Mouse (Mus musculus) MEL (cell line): ENCODE measurements around the gene Pgbd5. TPM values are rescaled to one million over a fixed set of nuclear protein-coding genes. Genes with fewer than 3 reads are reported as not detected.

Experiments used
- DNase-seq: peaks from one replicate; pipeline ENCODE4 v3.0.0; 2011; ENCODE audit warnings: low read depth, low spot score
- H3K27ac ChIP-seq: 2 replicates; pipeline ENCODE4 v1.5.1; 2012; ENCODE audit warnings: low read depth, mild to moderate bottlenecking, control low read depth, low read length, moderate library complexity; ENCODE audit not compliant: control insufficient read depth
- H3K27me3 ChIP-seq, 2 experiments: fragments of 150-350 bp in 1 of 2; sonication (generic) in 1 of 2; 2 replicates each; pipeline ENCODE4 v1.6.1; 2012; ENCODE audit warnings: low read length in 2 of 2, mild to moderate bottlenecking in 2 of 2, improper control_type of control experiment in 1 of 2, moderate library complexity in 1 of 2; ENCODE audit not compliant: insufficient read depth in 2 of 2, control insufficient read depth in 1 of 2
- H3K36me3 ChIP-seq, 2 experiments: 2 replicates each; pipeline ENCODE4 v1.6.1; 2012 to 2014; ENCODE audit warnings: low read length in 2 of 2, improper control_type of control experiment in 1 of 2, inconsistent platforms in 1 of 2, mild to moderate bottlenecking in 1 of 2; ENCODE audit not compliant: insufficient read depth in 2 of 2, control insufficient read depth in 1 of 2
- H3K4me1 ChIP-seq, 2 experiments: fragments of 150-350 bp in 1 of 2; sonication (generic) in 1 of 2; 2 replicates each; pipeline ENCODE4 v1.6.1; 2012; ENCODE audit warnings: low read length in 2 of 2, improper control_type of control experiment in 1 of 2, mild to moderate bottlenecking in 1 of 2; ENCODE audit not compliant: insufficient read depth in 2 of 2, control insufficient read depth in 1 of 2
- H3K4me3 ChIP-seq, 2 experiments: fragments of 150-350 bp in 1 of 2; sonication (generic) in 1 of 2; 2 replicates each; pipeline ENCODE4 v1.5.1; 2012; ENCODE audit warnings: low read depth in 2 of 2, low read length in 2 of 2, mild to moderate bottlenecking in 2 of 2, moderate library complexity in 2 of 2, control low read depth in 1 of 2, improper control_type of control experiment in 1 of 2; ENCODE audit not compliant: control insufficient read depth in 1 of 2, insufficient read depth in 1 of 2
- H3K79me2 ChIP-seq: 2 replicates; pipeline ENCODE4 v1.6.1; 2012; ENCODE audit warnings: mild to moderate bottlenecking, low read length, moderate library complexity; ENCODE audit not compliant: control insufficient read depth, poor library complexity, insufficient read depth
- H3K9ac ChIP-seq: 2 replicates; pipeline ENCODE4 v1.6.1; 2012; ENCODE audit warnings: low read depth, mild to moderate bottlenecking, control low read depth, low read length, moderate library complexity; ENCODE audit not compliant: control insufficient read depth, poor library complexity, severe bottlenecking
- H3K9me3 ChIP-seq: fragments of 150-350 bp; sonication (generic); replicated peaks from 2 replicates; pipeline ENCODE4 v1.6.1; 2012; ENCODE audit warnings: mild to moderate bottlenecking, low read length, improper control_type of control experiment, moderate library complexity; ENCODE audit not compliant: insufficient read depth
- BHLHE40 ChIP-seq: IDR thresholded peaks from 2 replicates; pipeline ENCODE4 v1.6.1; 2012; ENCODE audit warnings: low read depth, mild to moderate bottlenecking, inconsistent platforms, low read length, improper control_type of control experiment, borderline replicate concordance
- CHD2 ChIP-seq: IDR thresholded peaks from 2 replicates; pipeline ENCODE4 v1.6.1; 2011; ENCODE audit warnings: low read length, improper control_type of control experiment
- CTCF ChIP-seq, 3 experiments: IDR thresholded peaks in 2 of 3; conservative IDR thresholded peaks in 1 of 3; 2 replicates each; pipeline ENCODE4 v1.5.1; 2011 to 2012; ENCODE audit warnings: low read length in 3 of 3, low read depth in 2 of 3, mild to moderate bottlenecking in 2 of 3, improper control_type of control experiment in 1 of 3, inconsistent platforms in 1 of 3, mixed read lengths in 1 of 3, moderate library complexity in 1 of 3; ENCODE audit not compliant: control insufficient read depth in 1 of 3, insufficient read depth in 1 of 3, poor library complexity in 1 of 3, severe bottlenecking in 1 of 3
- E2F4 ChIP-seq: IDR thresholded peaks from 2 replicates; pipeline ENCODE4 v1.6.1; 2011; ENCODE audit warnings: low read depth, low read length, improper control_type of control experiment, borderline replicate concordance
- ELF1 ChIP-seq: IDR thresholded peaks from 2 replicates; pipeline ENCODE4 v1.6.1; 2014; ENCODE audit warnings: low read depth, mild to moderate bottlenecking, inconsistent platforms, low read length, improper control_type of control experiment, moderate library complexity
- EP300 ChIP-seq, 2 experiments: IDR thresholded peaks; 2 replicates each; pipeline ENCODE4 v1.6.1; 2011; ENCODE audit warnings: improper control_type of control experiment in 2 of 2, low read length in 2 of 2, low read depth in 1 of 2, mild to moderate bottlenecking in 1 of 2
- ETS1 ChIP-seq: IDR thresholded peaks from 2 replicates; pipeline ENCODE4 v1.6.1; 2012; ENCODE audit warnings: low read depth, mild to moderate bottlenecking, inconsistent platforms, low read length, improper control_type of control experiment, moderate library complexity
- GATA1 ChIP-seq: IDR thresholded peaks from 2 replicates; pipeline ENCODE4 v1.6.1; 2011; ENCODE audit warnings: low read depth, low read length, improper control_type of control experiment
- JUND ChIP-seq: IDR thresholded peaks from 2 replicates; pipeline ENCODE4 v1.6.1; 2011; ENCODE audit warnings: low read depth, mild to moderate bottlenecking, improper control_type of control experiment, low read length
- KAT2A ChIP-seq: conservative IDR thresholded peaks from 2 replicates; pipeline ENCODE4 v1.6.1; 2012; ENCODE audit warnings: low read depth, low read length, improper control_type of control experiment, inconsistent platforms
- MAFK ChIP-seq: IDR thresholded peaks from 2 replicates; pipeline ENCODE4 v1.6.1; 2011; ENCODE audit warnings: low read depth, mild to moderate bottlenecking, low read length, improper control_type of control experiment, borderline replicate concordance
- MAX ChIP-seq: IDR thresholded peaks from 2 replicates; pipeline ENCODE4 v1.6.1; 2011; ENCODE audit warnings: low read length, improper control_type of control experiment
- MAZ ChIP-seq: IDR thresholded peaks from 2 replicates; pipeline ENCODE4 v1.6.1; 2012; ENCODE audit warnings: low read depth, mild to moderate bottlenecking, inconsistent platforms, low read length, improper control_type of control experiment
- MYC ChIP-seq: IDR thresholded peaks from 2 replicates; pipeline ENCODE4 v1.6.1; 2011; ENCODE audit warnings: low read depth, mild to moderate bottlenecking, low read length, improper control_type of control experiment, moderate library complexity
- NELFE ChIP-seq: IDR thresholded peaks from 2 replicates; pipeline ENCODE4 v1.6.1; 2011; ENCODE audit warnings: low read depth, low read length, improper control_type of control experiment
- NRF1 ChIP-seq: IDR thresholded peaks from 2 replicates; pipeline ENCODE4 v1.6.1; 2014; ENCODE audit warnings: low read depth, mild to moderate bottlenecking, inconsistent platforms, low read length, improper control_type of control experiment, moderate library complexity; ENCODE audit not compliant: poor library complexity, insufficient read depth, severe bottlenecking
- POLR2AphosphoS2 ChIP-seq: IDR thresholded peaks from 2 replicates; pipeline ENCODE4 v1.6.1; 2011; ENCODE audit warnings: low read length, improper control_type of control experiment
- POLR2AphosphoS5 ChIP-seq: IDR thresholded peaks from 2 replicates; pipeline ENCODE4 v1.6.1; 2012; ENCODE audit warnings: low read depth, borderline replicate concordance, mild to moderate bottlenecking, inconsistent platforms, low read length, moderate library complexity, mixed read lengths
- RCOR1 ChIP-seq: IDR thresholded peaks from 2 replicates; pipeline ENCODE4 v1.6.1; 2012; ENCODE audit warnings: low read depth, mild to moderate bottlenecking, inconsistent platforms, low read length, improper control_type of control experiment
- TAL1 ChIP-seq: IDR thresholded peaks from 2 replicates; pipeline ENCODE4 v1.6.1; 2012; ENCODE audit warnings: mild to moderate bottlenecking, inconsistent platforms, low read length, moderate library complexity, mixed read lengths
- USF2 ChIP-seq, 2 experiments: IDR thresholded peaks; 2 replicates each; pipeline ENCODE4 v1.6.1; 2011 to 2012; ENCODE audit warnings: improper control_type of control experiment in 2 of 2, low read length in 2 of 2, borderline replicate concordance in 1 of 2, inconsistent platforms in 1 of 2, low read depth in 1 of 2, mild to moderate bottlenecking in 1 of 2; ENCODE audit not compliant: insufficient read depth in 1 of 2
- ZC3H11A ChIP-seq: IDR thresholded peaks from 2 replicates; pipeline ENCODE4 v1.6.1; 2012; ENCODE audit warnings: low read depth, mild to moderate bottlenecking, inconsistent platforms, low read length, improper control_type of control experiment
- ZNF384 ChIP-seq: IDR thresholded peaks from 2 replicates; pipeline ENCODE4 v1.6.1; 2012; ENCODE audit warnings: low read depth, mild to moderate bottlenecking, inconsistent platforms, low read length, improper control_type of control experiment
- polyA plus RNA-seq, 2 experiments: library from polyadenylated mRNA; stranded (reverse) in 1 of 2; unstranded in 1 of 2; fragments of >175 nt in 1 of 2; fragments of >200 nt in 1 of 2; gene quantifications; 2 replicates each; pipeline versions ENCODE4 v1.2.1 to v1.2.4; 2012; ENCODE audit warnings: low replicate concordance in 2 of 2, low read depth in 1 of 2; ENCODE audit not compliant: insufficient read length in 2 of 2, insufficient read depth in 1 of 2, missing spikeins in 1 of 2
- total RNA-seq: library from RNA; depleted of rRNA; stranded (reverse); fragments of 300-350 nt; gene quantifications from 2 replicates; pipeline ENCODE4 v1.2.3, GENCODE M21; 2012

Gene Pgbd5
- total and polyA plus RNA-seq, 3 experiments: not detected

DNA sequence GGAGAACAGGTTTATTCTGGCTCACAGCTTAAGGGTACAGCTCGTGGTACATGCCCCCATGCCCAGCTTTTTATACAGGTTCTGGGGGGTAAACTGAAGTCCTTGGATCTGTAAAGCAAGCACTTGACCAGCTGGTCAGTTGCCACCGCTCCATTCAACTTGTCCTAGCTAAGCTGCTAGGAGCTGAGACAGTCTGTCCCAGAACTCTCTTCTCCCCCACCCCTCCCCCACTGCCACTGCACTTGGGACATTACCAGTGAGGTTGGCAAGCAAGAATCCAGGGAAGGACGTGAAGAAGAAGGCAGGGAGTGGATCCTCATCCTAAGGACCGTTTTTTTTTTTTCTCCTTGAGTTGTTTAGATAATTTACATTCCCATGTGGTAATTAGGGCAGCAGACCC lies 2.7 kb downstream of the Pgbd5 start:
- Histone ChIP-seq H3K79me2 (no peaks in the 10 kb centered on the region), H3K9me3 (no peaks in the 10 kb centered on the region), H3K4me3 (no peak overlapping the region), H3K4me1 (no peaks in the 10 kb centered on the region), H3K36me3 (no peaks in the 10 kb centered on the region), H3K9ac (no peak overlapping the region), H3K27ac (no peak overlapping the region), H3K27me3 (no peaks in the 10 kb centered on the region)
- DNase-seq: no peak
- TF ChIP-seq NELFE (no peak), E2F4 (no peak), MYC (no peak), POLR2AphosphoS2 (no peak), TAL1 (no peak), ELF1 (no peak), GATA1 (no peak), ZC3H11A (no peak), POLR2AphosphoS5 (no peak), CHD2 (no peak), BHLHE40 (no peak), MAX (no peak), NRF1 (no peak), MAFK (no peak), MAZ (no peak), RCOR1 (no peak), CTCF (IDR thresholded peaks at IDR 0.05 in 2 of 3, conservative IDR thresholded peaks at IDR 0.05 in 1 of 3; ENCODE audit: control insufficient read depth in 1 of 3, insufficient read depth in 1 of 3, low read depth in 2 of 3, low read length in 3 of 3, poor library complexity in 1 of 3, severe bottlenecking in 1 of 3) (no peak), JUND (no peak), USF2 (IDR thresholded peaks at IDR 0.05; ENCODE audit: borderline replicate concordance in 1 of 2, insufficient read depth in 1 of 2, low read depth in 1 of 2, low read length in 2 of 2) (no peak)

DNA sequence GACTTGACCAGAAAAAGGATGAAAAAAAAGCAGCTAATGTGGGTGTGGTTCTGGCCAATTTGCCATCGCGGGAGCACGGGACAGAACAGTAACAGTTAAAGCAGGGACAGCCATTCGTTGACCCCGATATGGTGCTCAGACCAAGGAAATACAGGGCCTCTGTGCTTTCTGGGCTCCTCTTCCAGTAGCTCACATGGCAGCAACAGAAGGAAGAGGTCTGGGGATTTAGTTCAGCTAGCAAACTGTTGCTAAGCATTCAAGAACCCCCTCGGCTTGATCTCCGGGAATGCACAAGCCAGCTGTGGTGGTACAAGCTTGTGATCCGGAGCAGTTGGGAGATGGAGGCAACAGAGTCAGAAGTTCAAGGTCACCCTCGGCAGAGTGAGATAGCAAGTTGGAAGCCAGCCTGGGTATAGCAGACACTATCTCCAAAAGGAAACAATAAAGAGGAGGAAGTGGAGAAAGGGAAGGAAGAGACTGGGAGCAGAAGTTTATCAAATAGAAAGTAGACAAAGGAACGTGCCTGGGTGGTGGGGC lies 3.7 kb downstream of the Pgbd5 start:
- Histone ChIP-seq H3K9me3 (no peaks in the 10 kb centered on the region), H3K27ac (peak overlapping the region; percentile 20; the same call in 1 of the 2 replicates), H3K4me3 (peak overlapping the region in 1 of 2 experiments; percentile 19; a peak in 2 of 4 replicates), H3K79me2 (no peaks in the 10 kb centered on the region)
- peak; percentile 35 for DNase-seq
- TF ChIP-seq EP300 (IDR thresholded peaks at IDR 0.05; ENCODE audit: low read depth in 1 of 2, low read length in 2 of 2) (peak; percentile 23 to 39; a peak in 2 of 4 replicates), ETS1 (0 out of 2 replicates have a peak, but pooled peaks have one; percentile 18), ZNF384 (no peak), KAT2A (no peak), BHLHE40 (peak; percentile 76), ZC3H11A (no peak)
- TF ChIP-seq, all 39 proteins: peak for 3
- H3K27me3 ChIP-seq: no peaks in the 10 kb centered on the region
- H3K4me1 ChIP-seq: no peaks in the 10 kb centered on the region
- H3K9ac ChIP-seq: no peak overlapping the region
- H3K36me3 ChIP-seq: no peaks in the 10 kb centered on the region
